Mouse (Mus musculus): ENCODE measurements around the gene Raet1e. TPM values are rescaled to one million over a fixed set of nuclear protein-coding genes. Genes with fewer than 3 reads are reported as not detected.

Raet1e gene
- not detected for total RNA-seq (2023)

GRCm38 (mm10) chr10:22158310-22158999 is at the start of gene Raet1e, which contains the start of gene H60b:
Gene Raet1e (plus strand): TSS chr10:22158569.
Gene H60b (plus strand): TSS chr10:22158586.

GRCm38 (mm10) chr10:22149073-22149690 is 9.2 kb upstream of the Raet1e start, which contains the start of gene E030030I06Rik:
Gene E030030I06Rik (minus strand): TSS chr10:22149270.

GRCm38 (mm10) chr10:22360252-22360651 is 201.9 kb downstream of the Raet1e start, which contains the start of gene Raet1d:
Gene Raet1d (plus strand): TSS chr10:22360552.

Other genes starting within 250 kb of the Raet1e start
- gene 4930444G20Rik, start 90.5 kb upstream of the Raet1e start, total RNA-seq (2023): not detected
- gene E030030I06Rik, start 9.3 kb upstream of the Raet1e start, total RNA-seq (2023): 10 to 100 TPM in 1 of 2 experiments, 1 to 10 TPM in 1; 8.7 to 10.9 TPM
- not detected for gene H60b, start within 50 bp of the Raet1e start, total RNA-seq (2023)
- gene Raet1d, start 202.0 kb downstream of the Raet1e start, total RNA-seq (2023): not detected